Mouse (Mus musculus) neural tube, embryonic 13.5 days (tissue): ENCODE results near the gene Vps72. TPM values are rescaled to one million over a fixed set of nuclear protein-coding genes. Genes with fewer than 3 reads are reported as not detected.
"Not testable (repeated sequence)": the region's sequence is repeated elsewhere in the genome, so short reads cannot be mapped to it uniquely, and the experiment has no call there.

Experiments used
- ATAC-seq: fragments of 200-750 bp; cut with Nextera tagmentation; 2 replicates; pipeline ENCODE4 v1.8.0; 2017; ENCODE audit warnings: low read depth, mild to moderate bottlenecking, moderate TSS enrichment, moderate library complexity
- H3K27ac ChIP-seq: fragments of 300-500 bp; sonication (generic); replicated peaks from 2 replicates; pipeline ENCODE4 v1.5.1; 2015; ENCODE audit warnings: moderate library complexity, mild to moderate bottlenecking, inconsistent platforms
- H3K27me3 ChIP-seq: fragments of 300-500 bp; sonication (generic); 2 replicates; pipeline ENCODE4 v1.6.1; 2015; ENCODE audit warnings: mild to moderate bottlenecking, inconsistent platforms
- H3K36me3 ChIP-seq: fragments of 300-500 bp; sonication (generic); 2 replicates; pipeline ENCODE4 v1.6.1; 2015; ENCODE audit warnings: mild to moderate bottlenecking, inconsistent platforms
- H3K4me1 ChIP-seq: fragments of 300-500 bp; sonication (generic); replicated peaks from 2 replicates; pipeline ENCODE4 v1.6.1; 2015; ENCODE audit warnings: inconsistent platforms
- H3K4me2 ChIP-seq: fragments of 300-500 bp; sonication (generic); 2 replicates; pipeline ENCODE4 v1.6.1; 2015; ENCODE audit warnings: inconsistent platforms, mild to moderate bottlenecking, moderate library complexity
- H3K4me3 ChIP-seq: fragments of 300-500 bp; sonication (generic); 2 replicates; pipeline ENCODE4 v1.5.1; 2015; ENCODE audit warnings: mild to moderate bottlenecking, inconsistent platforms
- H3K9ac ChIP-seq: fragments of 300-500 bp; sonication (generic); 2 replicates; pipeline ENCODE4 v1.6.1; 2015; ENCODE audit warnings: moderate library complexity, mild to moderate bottlenecking, inconsistent platforms
- H3K9me3 ChIP-seq: fragments of 300-500 bp; sonication (generic); 2 replicates; pipeline ENCODE4 v1.6.1; 2016; ENCODE audit warnings: inconsistent platforms
- WGBS: fragments of 180-500 bp; shearing (Covaris S2); methylation state at CpG from one replicate; pipeline ENCODE4 v1.1.7; 2015; 5-methylcytosine and 5-hydroxymethylcytosine counted together
- polyA plus RNA-seq: library from polyadenylated mRNA; unstranded; fragments of >200 nt; fragmentation: Nextera tagmentation; extraction: Ambion mirVana; gene quantifications from 2 replicates; pipeline ENCODE4 v1.2.1, GENCODE M21; 2015

Vps72 gene
- polyA plus RNA-seq, 1 experiment from 2014 or later, result 201 TPM

GRCm38 (mm10) chr3:95107308-95107707 is 3.5 kb upstream of the Vps72 start:
- H3K36me3 ChIP-seq, H3K9me3 ChIP-seq, ATAC-seq, H3K27me3 ChIP-seq: not testable (repeated sequence)
- peak overlapping the region; percentile 68 for H3K4me2 ChIP-seq
- H3K4me1 ChIP-seq, result peaks cover 21% of the 10 kb centered on the region
- peak overlapping the region; percentile 88 for H3K9ac ChIP-seq
- peak overlapping the region; percentile 82 for H3K4me3 ChIP-seq
- H3K27ac ChIP-seq, result peak overlapping the region; percentile 70; the same call in 1 of the 2 replicates

GRCm38 (mm10) chr3:95107898-95108297 is 2.9 kb upstream of the Vps72 start:
- peaks cover 27% of the 10 kb centered on the region for H3K4me1 ChIP-seq
- no peak overlapping the region for H3K4me3 ChIP-seq
- H3K27ac ChIP-seq, result no peak overlapping the region
- no peak overlapping the region for H3K9ac ChIP-seq
- 0 out of 2 replicates have a peak, but pooled peaks cover 4% of the 10 kb centered on the region for H3K36me3 ChIP-seq
- H3K27me3 ChIP-seq, result no peaks in the 10 kb centered on the region
- H3K4me2 ChIP-seq, result no peak overlapping the region
- 72% methylated on average over 2 of the region's 2 CpGs for WGBS
- H3K9me3 ChIP-seq, result no peaks in the 10 kb centered on the region
- no peak for ATAC-seq

GRCm38 (mm10) chr3:95112760-95113159 is 1.9 kb downstream of the Vps72 start:
- no peak for ATAC-seq
- 0 out of 2 replicates have a peak overlapping the region, but pooled peaks have one; percentile 13 for H3K9ac ChIP-seq
- H3K4me2 ChIP-seq, result peak overlapping the region; percentile 54
- H3K27ac ChIP-seq, result no peak overlapping the region
- WGBS, result 84% methylated on average over 1 of the region's 1 CpGs
- H3K9me3 ChIP-seq, result no peaks in the 10 kb centered on the region
- peaks cover 19% of the 10 kb centered on the region for H3K4me1 ChIP-seq
- peak overlapping the region; percentile 81 for H3K4me3 ChIP-seq
- no peaks in the 10 kb centered on the region for H3K27me3 ChIP-seq
- H3K36me3 ChIP-seq, result peaks cover 31% of the 10 kb centered on the region

- Histone ChIP-seq H3K4me2 (no peak overlapping the region), H3K4me1 (peaks cover 9% of the 10 kb centered on the region), H3K4me3 (no peak overlapping the region), H3K9ac (no peak overlapping the region), H3K27ac (no peak overlapping the region), H3K9me3 (no peaks in the 10 kb centered on the region), H3K36me3 (peaks cover 81% of the 10 kb centered on the region), H3K27me3 (no peaks in the 10 kb centered on the region)
- WGBS, result 58% methylated on average over 2 of the region's 2 CpGs
- ATAC-seq, result no peak
Measured at GRCm38 (mm10) chr3:95117751-95118150, 6.9 kb downstream of the Vps72 start.

- Histone ChIP-seq H3K9me3 (no peaks in the 10 kb centered on the region), H3K27ac (peak overlapping the region; percentile 56), H3K36me3 (peaks cover 67% of the 10 kb centered on the region), H3K9ac (no peak overlapping the region), H3K4me1 (peaks cover 16% of the 10 kb centered on the region), H3K27me3 (no peaks in the 10 kb centered on the region), H3K4me2 (no peak overlapping the region), H3K4me3 (no peak overlapping the region)
- no peak for ATAC-seq
- 84% methylated on average over 6 of the region's 6 CpGs for WGBS
Measured at GRCm38 (mm10) chr3:95121580-95121979, 10.8 kb downstream of the Vps72 start.

- peak within 1 kb of the TSS; percentile 54; the same call in 1 of the 2 replicates for H3K27ac ChIP-seq
- no peak within 1 kb of the TSS for H3K4me3 ChIP-seq
- H3K36me3 ChIP-seq, result peaks cover 48% of the 10 kb centered on the region
- H3K27me3 ChIP-seq, result no peaks in the 10 kb centered on the region
- ATAC-seq, result no peak
- H3K4me1 ChIP-seq, result peaks cover 20% of the 10 kb centered on the region
- no peaks in the 10 kb centered on the region for H3K9me3 ChIP-seq
- H3K9ac ChIP-seq, result 0 out of 2 replicates have a peak within 1 kb of the TSS, but pooled peaks have one; percentile 12
- 65% methylated on average over 6 of the region's 6 CpGs for whole genome bisulfite sequencing
- H3K4me2 ChIP-seq, result no peak within 1 kb of the TSS
Measured at GRCm38 (mm10) chr3:95124246-95124645, 13.4 kb downstream of the Vps72 start, which contains the start of gene Tmod4. TSS of gene Tmod4 (plus strand) at chr3:95124476.

GRCm38 (mm10) chr3:95124972-95125371 is 14.2 kb downstream of the Vps72 start:
- Histone ChIP-seq H3K4me3 (no peak overlapping the region), H3K36me3 (peaks cover 48% of the 10 kb centered on the region), H3K27me3 (no peaks in the 10 kb centered on the region), H3K9me3 (no peaks in the 10 kb centered on the region), H3K4me2 (no peak overlapping the region), H3K27ac (peak overlapping the region; percentile 54; the same call in 1 of the 2 replicates), H3K4me1 (peaks cover 27% of the 10 kb centered on the region), H3K9ac (0 out of 2 replicates have a peak overlapping the region, but pooled peaks have one; percentile 12)
- WGBS, result 20% methylated on average over 5 of the region's 5 CpGs
- ATAC-seq, result peak; percentile 36; the same call in 1 of the 2 replicates

- WGBS, result 17% methylated on average over 6 of the region's 6 CpGs
- ATAC-seq, result no peak
- peaks cover 36% of the 10 kb centered on the region for H3K4me1 ChIP-seq
- H3K4me3 ChIP-seq, result no peak overlapping the region
- peak overlapping the region; percentile 47; the same call in 1 of the 2 replicates for H3K9ac ChIP-seq
- H3K27me3 ChIP-seq, result no peaks in the 10 kb centered on the region
- no peak overlapping the region for H3K4me2 ChIP-seq
- 0 out of 2 replicates have a peak overlapping the region, but pooled peaks have one; percentile 54 for H3K27ac ChIP-seq
- H3K9me3 ChIP-seq, result no peaks in the 10 kb centered on the region
- peaks cover 27% of the 10 kb centered on the region for H3K36me3 ChIP-seq
Measured at GRCm38 (mm10) chr3:95129226-95129651, 18.4 kb downstream of the Vps72 start.

GRCm38 (mm10) chr3:95130081-95130480 is 19.3 kb downstream of the Vps72 start:
- Histone ChIP-seq H3K9ac (peak overlapping the region; percentile 26; the same call in 1 of the 2 replicates), H3K27me3 (no peaks in the 10 kb centered on the region), H3K4me1 (peaks cover 31% of the 10 kb centered on the region), H3K4me2 (no peak overlapping the region), H3K36me3 (peaks cover 27% of the 10 kb centered on the region), H3K9me3 (no peaks in the 10 kb centered on the region), H3K27ac (no peak overlapping the region; the same call in 1 of the 2 replicates), H3K4me3 (no peak overlapping the region)
- WGBS, result 84% methylated on average over 5 of the region's 5 CpGs
- ATAC-seq, result no peak

- H3K9me3 ChIP-seq, H3K27ac ChIP-seq, H3K27me3 ChIP-seq, H3K9ac ChIP-seq, H3K4me2 ChIP-seq, ATAC-seq, H3K4me3 ChIP-seq: not testable (repeated sequence)
- 94% methylated on average over 2 of the region's 2 CpGs for WGBS
- Histone ChIP-seq H3K4me1 (peaks cover 44% of the 10 kb centered on the region), H3K36me3 (peaks cover 27% of the 10 kb centered on the region)
Measured at GRCm38 (mm10) chr3:95132389-95132788, 21.6 kb downstream of the Vps72 start.

GRCm38 (mm10) chr3:95133176-95133575 is 22.4 kb downstream of the Vps72 start:
- peak overlapping the region; percentile 84 for H3K27ac ChIP-seq
- H3K4me3 ChIP-seq, result peak overlapping the region; percentile 70
- peak; percentile 9; the same call in 1 of the 2 replicates for ATAC-seq
- H3K27me3 ChIP-seq, result no peaks in the 10 kb centered on the region
- no peaks in the 10 kb centered on the region for H3K9me3 ChIP-seq
- H3K36me3 ChIP-seq, result peaks cover 31% of the 10 kb centered on the region
- peak overlapping the region; percentile 86 for H3K9ac ChIP-seq
- peaks cover 44% of the 10 kb centered on the region for H3K4me1 ChIP-seq
- 64% methylated on average over 11 of the region's 11 CpGs for WGBS
- H3K4me2 ChIP-seq, result peak overlapping the region; percentile 89

- Histone ChIP-seq H3K27me3 (no peaks in the 10 kb centered on the region), H3K4me3 (peak within 1 kb of the TSS; percentile 70), H3K9me3 (no peaks in the 10 kb centered on the region), H3K4me1 (peaks cover 44% of the 10 kb centered on the region), H3K4me2 (peak within 1 kb of the TSS; percentile 89), H3K27ac (peak within 1 kb of the TSS; percentile 84), H3K36me3 (peaks cover 29% of the 10 kb centered on the region), H3K9ac (peak within 1 kb of the TSS; percentile 86)
- WGBS, result 0% methylated on average over 20 of the region's 20 CpGs
- ATAC-seq, result peak; percentile 95
Measured at GRCm38 (mm10) chr3:95133680-95134101, 22.9 kb downstream of the Vps72 start, which contains the start of the genes Scnm1 and Lysmd1. TSS of gene Scnm1 (minus strand) at chr3:95134011. TSS of gene Lysmd1 (plus strand) at chr3:95134088.
